Mouse (Mus musculus) forebrain, postnatal 0 days (tissue): ENCODE data around the gene Tnr. TPM values are rescaled to one million over a fixed set of nuclear protein-coding genes. Genes with fewer than 3 reads are reported as not detected.

Source experiments
- ATAC-seq: fragments of 200-750 bp; cut with Nextera tagmentation; 2 replicates; pipeline ENCODE4 v1.8.0; 2017; ENCODE audit warnings: mild to moderate bottlenecking, moderate library complexity
- DNase-seq: peaks from one replicate; pipeline ENCODE4 v3.0.0-alpha.2; 2015
- H3K27ac ChIP-seq: fragments of 300-500 bp; sonication (generic); 2 replicates; pipeline ENCODE4 v1.5.1; 2014; ENCODE audit warnings: low read depth, mild to moderate bottlenecking, antibody characterized with exemption, low read length, moderate library complexity, mixed read lengths
- H3K27me3 ChIP-seq: fragments of 300-500 bp; sonication (generic); 2 replicates; pipeline ENCODE4 v1.6.1; 2014; ENCODE audit warnings: mild to moderate bottlenecking, low read length, mixed read lengths; ENCODE audit not compliant: insufficient read depth
- H3K36me3 ChIP-seq: fragments of 300-500 bp; sonication (generic); 2 replicates; pipeline ENCODE4 v1.6.1; 2014; ENCODE audit warnings: mild to moderate bottlenecking, moderate library complexity; ENCODE audit not compliant: insufficient read depth
- H3K4me1 ChIP-seq: fragments of 300-500 bp; sonication (generic); 2 replicates; pipeline ENCODE4 v1.6.1; 2014; ENCODE audit warnings: antibody characterized with exemption; ENCODE audit not compliant: insufficient read depth
- H3K4me2 ChIP-seq: fragments of 300-500 bp; sonication (generic); 2 replicates; pipeline ENCODE4 v1.6.1; 2014; ENCODE audit warnings: low read depth, mild to moderate bottlenecking, moderate library complexity
- H3K4me3 ChIP-seq: fragments of 300-500 bp; sonication (generic); 2 replicates; pipeline ENCODE4 v1.5.1; 2014; ENCODE audit warnings: low read depth, low read length, mixed read lengths
- H3K9ac ChIP-seq: fragments of 300-500 bp; sonication (generic); 2 replicates; pipeline ENCODE4 v1.6.1; 2014; ENCODE audit warnings: mild to moderate bottlenecking
- H3K9me3 ChIP-seq: fragments of 300-500 bp; sonication (generic); 2 replicates; pipeline ENCODE4 v1.6.1; 2016; ENCODE audit warnings: low read length
- CTCF ChIP-seq: sonication (generic); IDR thresholded peaks from 2 replicates; pipeline ENCODE4 v1.5.1; 2016; ENCODE audit warnings: antibody characterized with exemption, control low read depth, low read depth
- WGBS: fragments of 180-500 bp; shearing (Covaris S2); extraction: QIAGEN DNeasy Blood & Tissue Kit; methylation state at CpG from one replicate; pipeline ENCODE4 v1.1.7; 2014; 5-methylcytosine and 5-hydroxymethylcytosine counted together
- polyA plus RNA-seq: library from polyadenylated mRNA; unstranded; fragments of >200 nt; fragmentation: Nextera tagmentation; extraction: Ambion mirVana; gene quantifications from 2 replicates; pipeline ENCODE4 v1.2.1, GENCODE M21; 2015
- total RNA-seq: library from RNA; depleted of rRNA; stranded (reverse); fragments of >200 nt; gene quantifications from 2 replicates; pipeline ENCODE4 v1.2.3, GENCODE M21; 2014

Gene Tnr
- total and polyA plus RNA-seq, 2 experiments from 2014 or later, result 4.1 to 45.7 TPM

- WGBS, result 10% methylated on average over 1 of the region's 1 CpGs
- DNase-seq, result no peak
Measured at GRCm38 (mm10) chr1:159865696-159866095, 342.1 kb downstream of the Tnr start.

DNA sequence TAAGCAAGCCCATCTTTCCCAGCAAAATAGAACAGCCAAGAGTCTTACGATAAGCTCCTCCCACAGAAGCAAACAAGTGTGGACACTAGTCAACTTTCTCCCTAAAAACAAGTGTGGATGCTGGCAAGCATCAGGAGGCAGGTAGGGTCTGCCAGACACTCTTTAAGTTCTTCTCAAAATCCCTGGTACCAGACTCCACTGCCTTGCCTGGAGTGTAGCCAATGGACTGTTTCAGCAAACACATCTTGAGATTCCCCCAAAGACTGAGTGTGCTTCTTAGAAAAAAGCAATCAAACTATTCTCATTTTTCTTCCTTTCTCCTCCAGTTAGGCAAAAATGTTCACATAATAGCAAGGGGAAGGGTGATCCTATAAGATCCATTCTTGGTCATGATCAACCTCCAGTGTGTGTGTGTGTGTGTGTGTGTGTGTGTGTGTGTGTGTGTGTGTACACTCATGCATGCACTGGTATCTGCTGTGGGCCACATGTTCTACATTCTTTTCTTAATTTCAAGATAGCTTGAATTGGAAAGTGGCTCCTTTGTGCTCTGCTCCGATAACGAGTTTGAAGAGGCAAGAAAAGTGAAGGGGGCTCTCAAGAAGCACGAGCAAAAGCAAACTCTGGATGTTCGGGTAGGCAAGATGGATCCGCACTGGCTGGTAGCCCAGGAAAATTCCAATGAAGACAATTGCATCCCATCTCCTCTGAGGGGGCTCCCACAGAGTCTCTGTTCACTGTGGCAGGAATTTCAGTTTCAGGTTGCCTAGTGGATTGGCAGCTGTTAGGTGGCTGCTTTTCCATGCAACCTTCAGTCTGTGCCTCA lies 346.3 kb downstream of the Tnr start:
- WGBS, result 48% methylated on average over 6 of the region's 6 CpGs
- no peak overlapping the region for H3K27ac ChIP-seq
- H3K9ac ChIP-seq, result no peak overlapping the region
- DNase-seq (no peak), ATAC-seq (no peak)
- H3K4me1 ChIP-seq, result no peaks in the 10 kb centered on the region
- H3K4me2 ChIP-seq, result no peak overlapping the region
- H3K9me3 ChIP-seq, result no peaks in the 10 kb centered on the region
- H3K4me3 ChIP-seq, result no peak overlapping the region
- H3K36me3 ChIP-seq, result no peaks in the 10 kb centered on the region
- no peak for TF ChIP-seq CTCF
- H3K27me3 ChIP-seq, result no peaks in the 10 kb centered on the region

More at GRCm38 (mm10) chr1:159865696-159866095, 342.1 kb downstream of the Tnr start:
- ATAC-seq, result no peak
- no peak overlapping the region for H3K4me2 ChIP-seq
- H3K27me3 ChIP-seq, result no peaks in the 10 kb centered on the region
- H3K4me1 ChIP-seq, result no peaks in the 10 kb centered on the region
- no peaks in the 10 kb centered on the region for H3K9me3 ChIP-seq
- H3K27ac ChIP-seq, result no peak overlapping the region
- H3K36me3 ChIP-seq, result no peaks in the 10 kb centered on the region
- H3K9ac ChIP-seq, result no peak overlapping the region
- no peak overlapping the region for H3K4me3 ChIP-seq
- no peak for TF ChIP-seq CTCF

GRCm38 (mm10) chr1:159872866-159873265 lies 349.3 kb downstream of the Tnr start:
- Histone ChIP-seq H3K27me3 (no peaks in the 10 kb centered on the region), H3K9me3 (no peaks in the 10 kb centered on the region), H3K4me1 (no peaks in the 10 kb centered on the region), H3K9ac (no peak overlapping the region), H3K4me3 (no peak overlapping the region), H3K36me3 (no peaks in the 10 kb centered on the region), H3K27ac (no peak overlapping the region), H3K4me2 (no peak overlapping the region)
- TF ChIP-seq CTCF, result no peak
- WGBS, result 80% methylated on average over 3 of the region's 3 CpGs
- DNase-seq, result no peak
- ATAC-seq, result no peak

GRCm38 (mm10) chr1:159878681-159879080 lies 355.1 kb downstream of the Tnr start:
- Histone ChIP-seq H3K4me1 (no peaks in the 10 kb centered on the region), H3K4me3 (no peak overlapping the region), H3K4me2 (no peak overlapping the region), H3K27me3 (no peaks in the 10 kb centered on the region), H3K9ac (no peak overlapping the region), H3K27ac (no peak overlapping the region), H3K36me3 (no peaks in the 10 kb centered on the region), H3K9me3 (no peaks in the 10 kb centered on the region)
- TF ChIP-seq CTCF, result peak; percentile 55
- ATAC-seq, result no peak
- DNase-seq, result peak; percentile 44
- WGBS, result 53% methylated on average over 3 of the region's 3 CpGs

DNA sequence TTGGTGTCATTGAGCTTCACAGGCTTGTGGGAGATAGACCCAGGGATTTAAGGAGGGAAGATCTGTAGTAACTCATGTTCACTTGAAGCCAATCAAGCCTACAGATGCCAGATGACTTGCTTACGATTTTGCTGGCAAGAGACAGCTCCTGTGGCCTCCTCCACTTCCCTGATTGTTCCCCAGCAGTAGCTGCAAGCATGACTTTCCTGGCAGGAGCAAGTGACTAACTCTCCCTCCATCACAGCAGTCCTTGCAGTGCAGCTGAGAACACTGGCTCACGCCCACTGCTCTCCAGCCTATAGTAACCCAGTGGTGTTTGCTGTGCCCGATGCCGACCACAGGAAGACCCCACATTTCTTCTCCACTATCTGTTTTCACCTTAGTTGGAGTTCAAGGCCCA lies 356.3 kb downstream of the Tnr start:
- no peak overlapping the region for H3K4me3 ChIP-seq
- 82% methylated on average over 4 of the region's 4 CpGs for WGBS
- no peaks in the 10 kb centered on the region for H3K9me3 ChIP-seq
- H3K9ac ChIP-seq, result no peak overlapping the region
- no peaks in the 10 kb centered on the region for H3K36me3 ChIP-seq
- H3K4me2 ChIP-seq, result no peak overlapping the region
- ATAC-seq, result no peak
- no peak overlapping the region for H3K27ac ChIP-seq
- no peak for TF ChIP-seq CTCF
- H3K27me3 ChIP-seq, result no peaks in the 10 kb centered on the region
- no peak for DNase-seq
- no peaks in the 10 kb centered on the region for H3K4me1 ChIP-seq

DNA sequence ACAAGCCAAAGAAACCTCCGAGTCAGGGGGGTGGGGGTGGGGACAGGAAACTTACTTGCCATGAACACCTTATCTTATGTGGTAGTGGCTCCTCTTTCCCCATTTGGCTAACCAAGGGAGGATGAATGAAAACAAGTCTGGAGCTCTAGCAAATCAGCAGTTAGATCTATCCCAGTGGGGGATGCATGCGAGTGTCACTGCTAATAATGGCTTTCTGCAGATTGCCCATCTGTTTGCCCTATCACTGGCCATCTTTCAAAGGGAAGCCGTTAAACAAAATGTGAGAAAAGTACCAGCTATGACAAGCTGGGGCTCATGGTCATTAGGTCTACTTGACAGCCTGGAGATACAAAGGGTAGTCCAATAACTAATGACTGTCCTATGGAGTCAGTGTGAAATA lies 361.9 kb downstream of the Tnr start:
- Histone ChIP-seq H3K9me3 (no peaks in the 10 kb centered on the region), H3K9ac (no peak overlapping the region), H3K27ac (no peak overlapping the region), H3K36me3 (peaks cover 3% of the 10 kb centered on the region; the same call in 1 of the 2 replicates), H3K4me2 (no peak overlapping the region), H3K4me3 (no peak overlapping the region), H3K27me3 (no peaks in the 10 kb centered on the region), H3K4me1 (no peaks in the 10 kb centered on the region)
- ATAC-seq (no peak), DNase-seq (no peak)
- no peak for TF ChIP-seq CTCF
- WGBS, result 70% methylated on average over 3 of the region's 3 CpGs

DNA sequence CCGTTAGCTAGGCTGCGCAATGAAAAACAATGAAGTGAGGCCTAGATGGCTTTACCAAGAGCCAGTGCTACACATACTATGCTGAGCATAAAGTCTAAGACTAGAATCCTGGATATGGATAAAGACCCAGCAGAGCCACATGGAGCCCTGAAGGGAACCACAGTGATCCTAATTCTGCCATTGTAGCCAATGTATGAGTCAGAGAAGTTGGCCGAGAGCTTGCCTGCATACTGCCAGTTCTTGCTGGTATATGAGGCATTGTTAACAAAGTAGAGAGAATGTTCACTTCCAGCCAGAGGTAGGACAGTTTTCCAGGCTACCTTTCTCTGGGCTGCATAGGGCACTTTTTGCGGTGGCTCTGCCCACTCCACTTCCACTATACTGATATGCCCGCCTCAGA lies 365.0 kb downstream of the Tnr start:
- Histone ChIP-seq H3K9me3 (no peaks in the 10 kb centered on the region), H3K4me2 (no peak overlapping the region), H3K4me3 (no peak overlapping the region), H3K9ac (no peak overlapping the region), H3K27me3 (no peaks in the 10 kb centered on the region), H3K36me3 (peaks cover 3% of the 10 kb centered on the region; the same call in 1 of the 2 replicates), H3K27ac (no peak overlapping the region), H3K4me1 (0 out of 2 replicates have a peak, but pooled peaks cover 3% of the 10 kb centered on the region)
- ATAC-seq (no peak), DNase-seq (no peak)
- 92% methylated on average over 5 of the region's 5 CpGs for WGBS
- TF ChIP-seq CTCF, result no peak
